Mouse (Mus musculus) frontal cortex, postnatal 14 days (tissue): ENCODE measurements at regions not wholly inside any gene's neighbourhood (a gene's known extent, or its start where the extent isn't known, plus 50 kb on each side); places are given as distances from the start of the nearest gene placed in this dataset.

Experiments
- DNase-seq, 2 experiments: peaks; one replicate each; pipeline ENCODE4 v3.0.0; 2022; ENCODE audit warnings: low spot score in 2 of 2

DNA sequence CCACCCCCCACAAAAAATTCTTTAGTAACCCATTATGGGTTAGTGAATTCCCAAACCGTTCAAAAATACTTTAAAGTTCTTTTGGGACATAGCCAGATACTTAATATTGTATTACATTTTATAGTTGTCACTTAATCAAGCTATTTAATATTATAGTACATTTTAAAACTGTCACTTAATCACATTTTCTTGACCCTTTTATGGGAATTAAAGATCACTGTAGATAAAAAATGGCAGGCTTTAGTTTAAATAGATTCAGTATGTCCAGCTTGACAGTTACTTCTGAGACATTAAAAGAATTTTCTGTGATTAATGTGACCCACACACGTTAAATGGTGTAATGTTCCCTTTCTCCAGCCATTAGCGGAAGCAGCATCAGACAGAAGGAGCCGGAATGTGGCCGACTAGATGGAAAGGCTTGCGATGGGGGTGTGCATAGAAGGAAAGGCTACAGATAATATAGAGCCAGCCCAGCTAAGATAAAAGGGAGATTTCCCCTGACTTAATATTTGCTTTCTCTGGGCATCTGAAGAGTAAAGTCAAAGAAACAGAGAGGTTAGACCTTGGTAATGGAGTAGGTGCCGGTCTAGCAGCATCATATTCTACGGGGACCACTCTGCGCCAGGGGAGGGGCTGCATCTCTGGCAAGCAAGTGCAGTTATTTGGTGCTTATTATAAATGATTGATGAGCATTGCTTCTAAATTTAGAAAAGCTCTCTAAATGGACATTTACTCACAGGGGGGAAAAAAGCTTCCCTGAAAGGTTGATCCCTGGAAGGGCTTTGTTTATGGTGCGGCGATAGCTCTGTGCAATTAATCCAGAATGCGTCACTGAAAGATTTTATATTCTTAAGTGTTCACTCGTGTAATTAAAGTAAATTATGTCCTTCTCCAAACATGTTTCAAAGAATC lies 331.8 kb upstream of the Meis1 start:
- no peak for DNase-seq

DNA sequence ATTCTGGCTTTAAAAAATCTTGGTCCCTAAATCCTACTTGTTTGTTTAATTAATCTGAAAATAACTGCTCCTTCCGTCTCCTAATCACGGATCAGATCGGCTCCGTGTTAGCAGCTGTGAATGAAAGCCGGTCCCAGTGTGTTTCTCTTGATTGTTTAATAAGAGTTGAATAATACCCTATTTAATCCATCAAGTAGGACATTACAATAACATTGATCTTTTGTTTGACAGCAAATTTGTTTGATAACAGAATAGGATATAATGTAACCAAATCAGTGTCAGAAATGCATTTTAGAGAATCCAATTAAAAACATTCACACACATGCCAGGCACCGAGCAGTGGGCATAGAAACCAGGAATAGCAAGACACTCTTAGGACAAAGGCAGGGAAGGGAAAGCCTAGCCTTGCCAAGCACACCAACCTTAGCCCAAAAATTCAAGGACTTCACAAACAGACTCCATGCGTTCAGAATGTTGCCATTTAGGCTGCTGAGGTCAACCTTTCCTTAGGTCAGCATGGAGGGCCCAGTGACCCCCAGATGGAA lies 332.5 kb upstream of the Meis1 start:
- DNase-seq: no peak

DNA sequence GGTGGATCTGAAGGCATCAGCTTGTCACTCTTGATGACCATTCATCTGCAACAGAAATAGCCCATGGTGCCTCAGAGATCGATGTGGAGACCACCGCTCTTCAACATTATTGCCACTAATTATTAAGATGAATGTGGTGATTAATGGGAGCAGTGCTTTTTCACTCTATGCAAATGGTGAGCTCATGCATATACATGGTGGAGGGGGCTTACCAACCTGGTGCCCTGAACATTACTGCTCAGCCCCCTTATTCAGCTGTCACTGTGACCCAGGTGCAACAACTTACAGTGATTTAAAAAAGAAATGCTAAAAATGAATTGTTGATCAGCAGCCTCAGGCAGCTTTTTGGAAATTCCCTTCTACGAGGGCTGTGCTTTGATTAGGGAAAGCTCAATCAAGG lies 334.9 kb upstream of the Meis1 start:
- DNase-seq: no peak

DNA sequence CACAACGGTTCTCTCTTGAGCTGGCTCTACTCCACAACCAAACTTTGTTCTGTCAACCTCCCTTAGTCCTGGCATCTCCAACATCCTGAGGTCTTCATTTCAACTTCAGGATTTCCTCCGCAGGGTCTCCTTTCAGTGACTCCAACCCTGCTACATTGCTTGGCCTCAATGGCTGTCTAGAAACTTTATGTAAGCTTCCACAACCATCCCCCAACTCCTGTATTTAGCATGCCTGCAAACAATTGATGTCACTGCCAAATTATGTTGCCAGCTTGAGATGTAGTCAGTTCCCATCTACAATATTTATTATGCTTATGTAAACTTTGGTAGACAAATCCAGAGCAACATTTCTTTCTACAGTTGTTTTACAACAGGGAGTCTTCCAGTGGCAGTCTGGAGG lies 336.4 kb upstream of the Meis1 start:
- no peak for DNase-seq

DNA sequence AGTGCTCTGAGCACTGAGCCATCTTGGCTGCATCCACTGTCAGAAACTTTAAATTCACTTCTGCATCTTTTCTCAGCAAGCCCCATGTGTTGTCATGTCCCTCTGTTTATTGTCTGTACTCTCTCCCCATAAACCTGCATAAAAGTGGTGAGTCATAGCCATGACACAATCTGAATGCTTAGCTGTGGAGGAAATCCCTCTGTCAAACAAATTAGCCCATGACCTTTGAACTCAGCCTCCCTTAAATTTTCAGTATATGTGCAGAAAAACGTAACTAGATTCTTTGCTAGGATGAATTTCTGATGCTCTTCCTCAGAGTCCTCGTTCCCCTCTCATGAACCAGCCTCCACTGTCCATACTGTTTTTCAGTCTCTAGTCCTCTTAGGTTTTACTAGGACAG lies 337.4 kb upstream of the Meis1 start:
- no peak for DNase-seq

DNA sequence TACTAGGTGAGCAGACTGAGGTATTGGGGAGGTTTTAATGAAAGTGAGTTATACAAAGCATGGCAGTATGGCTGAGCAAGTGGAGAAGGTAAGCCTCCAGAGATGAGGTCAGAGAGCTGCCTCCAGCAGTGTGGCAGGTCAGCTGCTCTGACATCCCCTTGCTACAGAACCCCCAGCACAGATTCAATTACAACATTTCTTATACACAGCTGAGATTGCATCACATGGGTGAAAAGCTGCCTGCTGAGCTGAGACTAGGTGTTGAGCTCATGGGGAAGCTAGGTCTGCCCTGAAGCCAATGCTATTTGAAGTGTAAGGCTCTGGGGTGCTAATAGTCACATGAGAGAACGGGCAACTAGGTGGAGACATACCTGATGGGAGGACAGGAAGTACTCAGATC lies 350.4 kb upstream of the Meis1 start:
- DNase-seq: no peak

DNA sequence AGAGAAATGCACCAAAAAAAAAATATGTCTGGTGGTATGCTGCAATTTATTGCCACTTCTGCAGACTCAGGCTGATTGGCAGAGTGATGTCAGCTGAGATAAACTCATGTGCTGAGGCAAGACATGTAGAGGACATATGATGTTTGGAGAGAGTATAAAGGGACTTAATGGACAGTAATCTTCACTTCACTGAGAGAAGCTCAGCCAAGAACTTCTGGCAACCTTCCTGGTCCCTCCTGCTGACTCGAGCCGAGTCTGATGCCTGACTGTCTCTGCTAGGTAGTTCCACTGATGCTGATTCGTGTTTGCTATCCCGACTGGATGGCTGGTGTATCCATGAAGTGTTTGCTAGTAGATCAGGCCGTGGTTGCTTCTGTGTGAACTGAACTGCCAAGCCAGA lies 354.7 kb upstream of the Meis1 start:
- DNase-seq: no peak

DNA sequence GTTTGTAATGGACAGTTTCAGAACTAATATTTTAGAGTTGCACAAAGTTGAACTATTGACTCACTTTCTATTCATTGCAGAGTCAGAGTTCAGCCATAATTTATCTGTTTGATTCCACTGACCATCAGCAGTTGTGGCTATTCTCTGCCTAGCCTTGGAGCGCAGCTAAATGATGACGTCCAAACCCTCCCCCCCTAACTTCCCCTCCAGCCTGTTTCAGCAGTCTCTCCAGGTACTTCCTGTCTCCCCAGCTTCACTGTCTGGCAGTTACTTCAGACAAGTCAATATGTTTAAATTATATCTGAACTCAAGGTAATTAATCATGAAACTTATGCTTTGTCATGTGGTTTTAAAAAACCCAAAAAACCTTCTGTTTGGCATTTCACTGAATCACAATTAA lies 362.1 kb upstream of the Meis1 start:
- DNase-seq: no peak

DNA sequence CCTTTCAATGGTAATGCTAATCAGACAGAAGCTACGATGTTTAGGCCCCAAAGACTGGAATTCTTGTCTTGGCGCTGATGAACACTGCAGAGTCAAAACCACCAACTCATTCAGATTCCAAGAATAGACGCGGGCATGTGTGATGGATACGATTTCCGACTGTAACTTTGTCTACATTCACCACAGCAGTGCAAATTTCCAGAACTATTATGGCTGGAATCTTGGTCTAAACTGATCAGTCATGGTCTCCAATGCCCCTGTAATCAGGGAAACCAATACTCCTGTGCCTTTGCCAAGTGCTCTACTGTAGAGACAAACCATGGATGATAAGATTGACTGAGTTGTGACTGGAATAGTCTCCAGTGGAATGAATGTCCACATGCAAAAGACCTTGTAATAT lies 370.4 kb upstream of the Meis1 start:
- no peak for DNase-seq

DNA sequence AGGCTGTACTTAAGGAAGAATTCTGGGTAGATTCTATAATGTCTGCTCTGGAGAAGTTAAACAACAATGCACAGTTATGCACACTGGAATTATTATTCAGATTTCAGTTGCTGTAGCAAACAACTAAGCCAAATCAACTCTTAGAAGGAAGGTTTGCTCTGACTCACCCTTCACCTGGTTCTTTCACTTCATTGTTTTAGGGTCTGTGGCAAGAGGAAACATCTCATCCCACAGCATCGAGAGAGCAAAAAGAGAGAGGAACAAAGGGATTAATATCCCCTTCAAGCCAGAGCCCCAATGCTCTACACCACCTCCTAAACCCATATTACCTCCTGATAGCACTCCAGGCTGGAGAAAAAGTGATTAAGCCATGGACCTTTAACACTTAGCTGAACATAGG lies 373.4 kb upstream of the Meis1 start:
- no peak for DNase-seq

DNA sequence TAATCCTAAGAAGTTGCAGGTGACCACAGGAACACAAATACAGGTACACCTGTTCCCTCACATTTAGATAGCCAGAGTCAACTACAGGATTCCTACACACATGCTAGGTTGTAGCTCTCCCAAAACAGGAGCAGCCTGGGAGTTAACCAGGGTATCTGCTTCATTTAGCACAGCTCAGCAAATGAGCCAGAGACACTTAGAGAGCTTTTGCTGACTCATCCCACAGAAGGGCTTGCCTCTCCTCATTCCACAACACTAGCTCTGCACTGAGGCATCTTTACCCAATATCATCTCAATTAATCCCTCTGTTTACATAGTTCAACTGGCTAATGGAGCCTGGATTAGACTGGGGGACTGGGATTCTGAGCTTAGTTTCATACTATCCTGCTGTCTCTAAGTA lies 375.6 kb upstream of the Meis1 start:
- DNase-seq: no peak

DNA sequence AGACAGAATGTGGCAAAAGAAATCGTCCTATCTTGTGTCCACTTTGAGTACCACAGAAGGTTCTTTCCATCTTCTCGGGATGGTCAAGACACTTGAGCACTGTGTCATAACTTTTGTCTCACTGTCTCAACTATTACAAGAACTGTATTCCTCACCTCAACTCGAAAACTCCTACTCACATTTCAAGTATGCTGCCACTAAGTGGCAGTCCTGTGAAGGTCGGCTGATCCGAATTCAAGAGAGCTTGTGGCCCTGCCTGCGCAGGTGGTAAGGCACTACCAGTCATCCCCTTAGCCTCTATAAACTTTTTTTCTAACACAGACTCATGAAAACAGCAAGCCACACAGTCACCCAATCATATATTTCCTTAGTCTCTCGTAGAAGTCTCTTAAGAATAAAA lies 381.6 kb upstream of the Meis1 start:
- DNase-seq: no peak

DNA sequence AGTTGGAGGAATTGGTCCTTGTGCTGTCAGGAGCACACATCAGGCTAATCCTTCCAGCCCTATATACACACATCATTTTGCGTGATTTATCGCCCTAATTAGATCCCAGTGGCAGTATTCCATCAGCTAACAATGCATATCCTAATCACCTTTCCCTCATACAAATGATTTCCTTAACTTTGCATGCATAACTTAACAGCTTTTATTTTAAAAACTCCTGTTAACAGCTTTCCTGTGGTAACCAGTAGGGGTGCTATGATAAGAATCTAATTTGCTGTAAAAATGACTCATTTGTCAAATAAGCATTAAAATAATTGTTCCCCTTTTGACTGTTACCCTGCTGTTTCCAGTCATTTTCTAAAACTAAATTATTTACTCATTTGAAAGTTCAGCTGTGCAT lies 401.4 kb upstream of the Meis1 start:
- DNase-seq: no peak

DNA sequence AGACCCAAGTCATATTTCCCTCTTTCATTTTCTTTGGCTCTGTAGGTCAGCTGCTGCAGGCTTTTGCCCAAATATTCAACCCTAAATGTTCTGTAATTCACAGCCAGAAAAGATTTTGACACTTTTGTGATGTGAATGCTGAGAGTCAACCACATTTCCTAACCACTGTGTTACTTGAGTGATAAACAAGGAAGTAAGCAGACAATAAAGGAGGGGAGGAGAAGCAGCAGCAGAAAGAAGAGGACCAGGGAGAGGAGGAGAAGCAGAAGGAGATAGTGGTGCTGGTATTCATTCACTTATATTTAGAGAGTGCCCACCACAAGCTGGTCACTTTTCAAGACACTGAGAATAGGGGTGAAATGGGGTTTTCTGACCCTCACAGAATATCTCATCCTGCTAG lies 404.5 kb upstream of the Meis1 start:
- DNase-seq: no peak

DNA sequence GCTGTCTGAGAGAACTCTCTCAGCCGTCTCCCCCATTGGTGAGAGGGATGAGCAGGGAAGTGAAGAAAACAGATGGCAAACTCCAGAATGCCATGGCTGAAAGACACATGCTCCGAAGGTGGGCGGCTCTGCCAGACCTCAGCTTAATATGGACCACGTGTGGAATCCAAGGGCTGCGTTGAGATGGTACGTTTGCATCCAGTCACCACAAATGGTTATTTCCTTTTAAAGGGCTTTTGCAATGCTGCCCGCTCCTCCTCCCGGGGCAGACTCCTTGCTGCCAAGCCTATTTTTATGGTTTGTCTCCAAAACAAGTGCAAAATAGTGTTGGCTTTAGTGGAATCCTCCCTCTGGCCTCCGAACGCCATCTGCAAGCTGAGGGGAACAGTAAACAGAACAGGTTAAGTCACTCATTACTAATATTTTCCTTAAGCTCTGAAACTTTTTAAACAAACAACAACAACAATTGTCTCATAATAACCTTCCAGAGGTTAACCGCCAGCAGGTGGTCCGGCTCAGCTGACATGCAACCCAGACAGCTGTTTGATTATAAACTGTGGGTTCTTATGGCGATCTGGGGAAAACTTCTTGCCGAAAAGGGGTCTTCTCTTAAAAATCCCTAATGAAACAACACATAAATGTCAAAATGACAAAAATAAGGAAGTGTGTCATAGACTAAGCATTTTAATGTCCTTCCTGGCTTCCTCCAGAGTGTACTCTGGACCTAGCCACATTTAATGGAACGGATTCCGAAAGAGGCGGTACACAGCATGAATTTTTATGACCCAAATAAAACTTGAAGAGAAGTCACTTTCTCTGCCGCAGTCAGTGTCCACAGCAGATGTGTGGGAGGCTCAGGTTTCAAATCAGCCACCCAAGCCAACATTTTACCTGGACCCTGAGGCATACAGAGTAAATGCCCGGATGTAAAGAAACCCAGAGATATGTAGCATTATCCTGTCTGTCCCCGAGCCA lies 405.3 kb upstream of the Meis1 start:
- DNase-seq: peak; percentile 6 to 14

DNA sequence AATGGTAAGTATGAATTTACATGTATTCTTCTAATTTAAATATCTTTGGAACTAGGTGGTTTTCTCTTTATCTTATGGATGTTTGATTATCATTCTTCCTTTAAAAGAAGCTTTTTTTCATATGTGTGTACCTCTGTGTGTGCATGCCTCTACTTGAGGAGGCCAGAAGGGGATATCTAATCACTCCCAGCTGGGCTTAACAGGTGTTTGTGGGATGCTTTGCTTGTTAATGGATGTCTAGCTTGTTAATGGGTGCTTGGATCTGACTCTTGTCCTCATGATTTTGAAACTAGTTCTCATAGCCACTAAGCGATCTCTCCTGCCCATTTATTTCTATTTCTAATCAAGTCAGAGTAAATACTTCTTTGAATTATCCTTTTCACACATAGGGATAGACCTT lies 408.8 kb upstream of the Meis1 start:
- no peak for DNase-seq

DNA sequence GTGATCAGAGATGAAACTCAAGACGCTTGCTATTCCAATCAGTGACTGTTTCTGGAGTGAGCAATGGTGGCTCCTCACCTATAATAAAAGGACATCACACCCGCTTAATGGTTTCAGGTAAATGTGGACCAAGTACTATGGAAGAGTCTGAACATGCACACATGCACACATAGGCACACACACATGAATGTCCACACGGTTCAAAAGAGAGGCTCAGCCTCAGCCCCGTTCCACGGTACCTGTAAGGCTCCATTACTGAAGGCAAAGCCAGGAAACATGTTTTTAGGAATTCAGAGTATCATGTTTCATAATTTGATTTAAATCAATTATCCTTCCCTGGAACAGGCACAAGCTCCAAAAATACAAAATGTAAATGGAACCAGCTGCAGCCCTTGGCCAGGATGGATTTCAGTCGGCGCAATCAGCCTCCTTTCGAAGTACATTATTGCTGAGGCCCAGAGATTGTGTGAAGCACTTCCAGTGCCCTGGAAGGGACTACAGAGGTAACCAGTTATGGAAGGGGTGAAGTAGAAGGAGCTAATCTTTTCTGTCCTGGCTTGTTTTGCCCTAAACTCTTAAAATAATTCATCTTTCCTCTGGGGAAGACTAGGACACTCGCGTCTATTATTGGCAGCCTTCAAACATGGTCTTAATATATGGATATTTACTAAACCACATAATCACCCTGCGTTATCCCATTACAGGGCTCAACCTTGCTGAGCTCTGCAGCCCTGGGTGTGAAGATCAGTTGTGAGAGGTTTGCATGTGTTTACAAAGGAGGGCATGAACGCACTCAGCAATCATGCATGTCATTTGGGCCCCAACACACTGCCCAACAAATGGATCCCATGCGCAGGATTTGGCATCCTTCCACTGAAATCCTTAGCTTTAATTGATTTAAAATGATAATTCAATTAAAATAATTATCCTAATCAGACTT lies 415.2 kb upstream of the Meis1 start:
- DNase-seq: no peak

DNA sequence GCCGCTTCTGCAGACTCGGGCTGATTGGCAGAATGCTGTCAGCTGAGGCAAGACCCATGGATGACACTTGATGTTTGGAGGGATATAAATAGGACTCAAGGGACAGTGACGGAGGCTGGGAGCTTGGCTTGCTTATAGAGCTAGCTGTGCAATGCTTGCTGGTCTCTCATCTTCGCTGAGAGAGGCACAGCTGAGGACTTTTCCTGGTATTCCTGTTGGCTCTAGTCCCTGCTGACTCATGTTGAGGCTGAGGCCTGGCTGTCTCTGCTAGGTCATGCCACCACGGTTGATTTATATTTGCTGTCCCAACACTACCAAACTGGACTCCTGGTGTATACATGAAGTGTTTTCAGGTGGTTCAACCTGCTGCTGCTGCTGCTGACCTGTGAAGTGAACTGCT lies 419.6 kb upstream of the Meis1 start:
- no peak for DNase-seq

DNA sequence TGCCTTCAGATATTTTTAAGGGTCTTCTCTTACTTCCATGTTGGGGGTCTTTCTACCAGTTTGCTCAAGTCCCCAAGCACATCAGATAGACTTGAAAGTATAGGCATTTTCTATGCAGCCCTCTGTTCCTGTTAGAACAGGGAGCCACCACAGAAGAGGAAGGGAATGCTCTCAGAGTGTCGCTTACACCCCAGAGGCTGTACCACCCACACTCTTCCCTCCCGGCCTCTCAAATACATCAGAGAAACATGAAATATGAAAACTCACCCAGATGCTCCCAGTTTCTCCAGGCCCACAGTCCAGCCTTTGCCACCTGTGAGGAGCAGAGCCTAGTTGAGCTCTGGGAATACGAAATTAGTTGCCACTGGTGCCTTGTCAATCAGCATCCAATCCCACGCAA lies 423.2 kb upstream of the Meis1 start:
- no peak for DNase-seq

DNA sequence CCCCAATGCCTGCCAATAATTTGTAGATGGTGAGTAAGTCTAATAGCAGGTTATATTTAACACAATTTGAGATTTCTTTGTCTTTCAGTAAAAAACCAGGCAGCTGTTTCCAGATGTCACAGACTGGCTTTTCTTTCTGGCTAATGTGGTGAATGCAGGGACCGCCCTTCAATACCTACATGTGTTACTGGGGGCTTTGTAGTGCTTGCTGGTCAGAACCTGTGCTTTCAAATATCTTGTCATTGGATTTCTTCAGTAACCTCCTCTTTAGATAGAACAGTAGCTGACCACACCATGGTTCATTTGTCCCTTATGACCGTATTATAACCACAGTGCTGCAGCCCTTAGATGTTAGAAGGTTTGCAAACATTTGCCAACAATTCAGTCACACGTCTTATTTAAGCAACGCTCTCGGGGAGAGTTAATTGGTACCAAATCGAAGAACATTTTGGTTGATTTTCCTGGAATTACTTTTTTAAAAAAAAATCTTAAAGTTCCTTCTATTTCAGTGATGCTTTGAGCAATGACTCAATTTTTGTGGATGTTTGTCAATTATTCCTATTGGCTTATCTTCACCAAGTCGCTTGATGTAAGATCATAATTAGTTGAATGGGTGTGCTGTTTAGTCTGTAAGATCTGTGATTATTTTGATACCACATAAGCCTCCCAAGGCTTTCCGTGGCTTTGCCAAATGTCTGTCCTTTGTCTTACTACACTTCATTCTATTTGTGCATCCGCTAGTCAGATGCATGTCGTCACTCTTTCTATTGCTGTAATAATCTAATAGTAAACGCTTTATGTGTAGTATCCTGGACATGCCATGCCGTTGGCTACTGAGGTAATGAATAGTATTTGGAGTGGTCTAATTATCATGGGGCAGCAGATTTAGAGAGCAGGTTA lies 436.9 kb upstream of the Meis1 start:
- no peak for DNase-seq
